Mouse (Mus musculus): ENCODE measurements around the gene Ext2. TPM values are rescaled to one million over a fixed set of nuclear protein-coding genes. Genes with fewer than 3 reads are reported as not detected.

The Ext2 gene
- polyA plus RNA-seq, 1 experiment from 2014 or later = 102 TPM

DNA sequence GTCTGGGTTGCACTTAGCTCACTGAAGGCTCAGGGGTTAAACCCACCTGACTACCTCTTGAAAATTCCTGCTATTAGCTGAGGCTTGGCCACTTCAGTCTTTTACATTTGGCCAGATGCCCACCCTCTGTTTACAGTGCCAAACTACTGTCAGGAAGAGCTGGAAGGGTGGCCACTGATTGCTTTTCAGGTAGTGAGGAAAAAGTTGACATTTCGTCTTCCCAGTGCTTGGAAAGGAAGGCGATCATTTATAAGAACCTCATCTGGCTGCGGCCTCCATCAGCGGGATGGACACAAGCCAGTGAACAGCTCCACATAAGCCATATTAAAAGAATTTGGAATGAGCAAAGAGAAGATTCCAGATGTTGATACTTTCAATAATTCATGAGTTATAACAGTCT is 72.7 kb downstream of the Ext2 start:
- H3K4me2 ChIP-seq = no peak overlapping the region
- H3K9ac ChIP-seq = no peak overlapping the region
- no peaks in the 10 kb centered on the region for H3K27me3 ChIP-seq (replicated peaks)
- no peak overlapping the region for H3K27ac ChIP-seq
- 0 out of 2 replicates have a peak, but pooled peaks cover 14% of the 10 kb centered on the region for H3K4me1 ChIP-seq
- H3K4me3 ChIP-seq (replicated peaks) = no peak overlapping the region
- 69% methylated on average over 4 of the region's 4 CpGs for WGBS
- no peak for ATAC-seq (ENCODE audit: insufficient read depth, low FRiP score, low read depth)
- no peaks in the 10 kb centered on the region for H3K36me3 ChIP-seq
- H3K9me3 ChIP-seq = no peaks in the 10 kb centered on the region

- no peaks in the 10 kb centered on the region for H3K27me3 ChIP-seq (replicated peaks)
- no peaks in the 10 kb centered on the region for H3K36me3 ChIP-seq
- no peak overlapping the region for H3K27ac ChIP-seq
- no peak overlapping the region for H3K4me2 ChIP-seq
- no peak for ATAC-seq (ENCODE audit: insufficient read depth, low FRiP score, low read depth)
- no peak overlapping the region for H3K4me3 ChIP-seq (replicated peaks)
- no peak overlapping the region for H3K9ac ChIP-seq
- H3K4me1 ChIP-seq = 0 out of 2 replicates have a peak, but pooled peaks cover 19% of the 10 kb centered on the region
- whole genome bisulfite sequencing = 91% methylated on average over 5 of the region's 5 CpGs
- H3K9me3 ChIP-seq = no peaks in the 10 kb centered on the region
These were observed 74.7 kb downstream of the Ext2 start for GRCm38 (mm10) chr2:93747538-93748126.

- Histone ChIP-seq H3K9me3 (no peaks in the 10 kb centered on the region), H3K27me3 (replicated peaks) (no peaks in the 10 kb centered on the region), H3K4me1 (0 out of 2 replicates have a peak, but pooled peaks cover 22% of the 10 kb centered on the region), H3K27ac (no peak overlapping the region), H3K36me3 (no peaks in the 10 kb centered on the region), H3K4me2 (no peak overlapping the region), H3K9ac (no peak overlapping the region), H3K4me3 (replicated peaks) (no peak overlapping the region)
- 78% methylated on average over 4 of the region's 4 CpGs for WGBS
- ATAC-seq (ENCODE audit: insufficient read depth, low FRiP score, low read depth) = no peak
These were observed 75.7 kb downstream of the Ext2 start for GRCm38 (mm10) chr2:93746620-93747019.

- no peak overlapping the region for H3K9ac ChIP-seq
- H3K27me3 ChIP-seq (replicated peaks) = no peaks in the 10 kb centered on the region
- WGBS = 44% methylated on average over 5 of the region's 5 CpGs
- H3K9me3 ChIP-seq = no peaks in the 10 kb centered on the region
- 0 out of 2 replicates have a peak, but pooled peaks cover 23% of the 10 kb centered on the region for H3K4me1 ChIP-seq
- H3K27ac ChIP-seq = no peak overlapping the region
- H3K4me2 ChIP-seq = no peak overlapping the region
- no peak overlapping the region for H3K4me3 ChIP-seq (replicated peaks)
- H3K36me3 ChIP-seq = no peaks in the 10 kb centered on the region
- ATAC-seq (ENCODE audit: insufficient read depth, low FRiP score, low read depth) = no peak
These were observed 76.2 kb downstream of the Ext2 start for GRCm38 (mm10) chr2:93746162-93746561.

DNA sequence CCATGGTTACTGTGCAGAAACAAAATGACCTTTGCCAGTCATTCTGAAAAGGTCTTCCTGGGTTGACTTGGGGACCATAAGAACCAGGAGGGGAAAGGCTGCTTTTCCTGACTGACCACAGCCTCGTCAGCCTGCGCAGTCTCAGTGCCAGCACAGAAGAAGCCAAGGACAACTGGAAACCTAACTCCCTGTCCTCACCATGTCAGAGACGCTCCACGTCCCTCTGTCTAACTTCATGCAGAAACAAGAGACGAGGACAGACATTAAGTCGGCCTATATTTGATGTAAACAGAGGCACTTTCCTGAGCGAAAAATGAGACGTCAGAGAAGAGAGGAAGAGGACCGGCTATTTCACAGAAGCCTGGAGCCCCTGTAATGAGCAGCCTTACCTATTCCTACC is 76.6 kb downstream of the Ext2 start:
- H3K9me3 ChIP-seq = no peaks in the 10 kb centered on the region
- H3K4me3 ChIP-seq (replicated peaks) = no peak overlapping the region
- no peak overlapping the region for H3K4me2 ChIP-seq
- no peaks in the 10 kb centered on the region for H3K27me3 ChIP-seq (replicated peaks)
- H3K27ac ChIP-seq = no peak overlapping the region
- 48% methylated on average over 9 of the region's 9 CpGs for WGBS
- ATAC-seq (ENCODE audit: insufficient read depth, low FRiP score, low read depth) = no peak
- 0 out of 2 replicates have a peak, but pooled peaks cover 23% of the 10 kb centered on the region for H3K4me1 ChIP-seq
- no peaks in the 10 kb centered on the region for H3K36me3 ChIP-seq
- H3K9ac ChIP-seq = no peak overlapping the region

- Histone ChIP-seq H3K9me3 (no peaks in the 10 kb centered on the region), H3K4me2 (no peak overlapping the region), H3K4me3 (replicated peaks) (no peak overlapping the region), H3K36me3 (no peaks in the 10 kb centered on the region), H3K9ac (no peak overlapping the region), H3K27me3 (replicated peaks) (no peaks in the 10 kb centered on the region), H3K4me1 (0 out of 2 replicates have a peak, but pooled peaks cover 23% of the 10 kb centered on the region), H3K27ac (no peak overlapping the region)
- 50% methylated on average over 11 of the region's 11 CpGs for WGBS
- ATAC-seq (ENCODE audit: insufficient read depth, low FRiP score, low read depth) = 0 out of 2 replicates have a peak, but pooled peaks have one; percentile 33
These were observed 77.8 kb downstream of the Ext2 start for GRCm38 (mm10) chr2:93744346-93745229.

DNA sequence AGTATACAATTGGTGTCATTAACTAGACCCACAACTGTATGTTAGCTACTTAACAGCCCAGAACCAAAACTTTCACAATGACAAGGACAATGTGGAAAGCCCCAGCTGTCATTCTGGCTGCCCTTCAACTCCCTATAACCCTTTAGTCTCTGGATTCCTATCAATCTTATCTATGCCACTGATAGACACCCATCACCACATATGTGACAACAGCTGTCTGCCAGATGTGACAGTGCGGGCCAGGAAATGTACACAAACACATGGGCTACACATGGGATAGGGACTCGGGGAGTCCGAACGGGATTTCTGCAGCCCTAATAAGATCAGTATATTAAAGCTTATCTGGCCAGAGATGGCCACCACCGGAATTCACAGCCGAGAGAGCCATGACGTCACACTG is 80.7 kb downstream of the Ext2 start:
- WGBS = 60% methylated on average over 7 of the region's 7 CpGs
- no peaks in the 10 kb centered on the region for H3K36me3 ChIP-seq
- ATAC-seq (ENCODE audit: insufficient read depth, low FRiP score, low read depth) = no peak

DNA sequence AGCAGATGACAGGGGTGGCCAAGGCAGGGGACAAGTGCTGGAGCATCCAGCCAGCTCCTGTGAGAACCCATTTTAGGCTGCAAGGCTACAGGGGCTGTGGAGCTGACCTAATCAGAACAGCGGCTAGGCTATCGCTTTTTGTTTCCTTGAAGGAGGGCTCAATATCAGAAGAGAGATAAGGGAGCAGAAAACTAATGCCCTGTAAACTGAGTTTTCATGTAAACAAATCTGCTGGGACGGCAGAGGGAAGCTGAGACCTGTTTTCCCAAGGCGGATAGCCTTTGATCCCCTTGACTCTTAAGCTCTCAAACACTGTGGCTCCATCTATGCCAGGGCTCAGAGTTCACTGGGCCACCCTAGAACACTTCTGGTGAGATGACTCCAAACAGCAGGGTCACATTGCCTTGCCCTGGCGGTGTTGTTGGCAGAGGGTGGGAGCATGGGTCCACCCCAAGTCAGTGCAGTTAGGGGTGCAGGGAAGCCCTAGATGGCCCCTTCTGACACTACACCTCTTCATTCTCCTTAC is 83.3 kb downstream of the Ext2 start:
- ATAC-seq (ENCODE audit: insufficient read depth, low FRiP score, low read depth) = peak; percentile 41
- 44% methylated on average over 5 of the region's 5 CpGs for WGBS
- Histone ChIP-seq H3K27ac (no peak overlapping the region), H3K4me1 (0 out of 2 replicates have a peak, but pooled peaks cover 4% of the 10 kb centered on the region), H3K36me3 (no peaks in the 10 kb centered on the region), H3K27me3 (replicated peaks) (no peaks in the 10 kb centered on the region), H3K4me3 (replicated peaks) (no peak overlapping the region), H3K9me3 (no peaks in the 10 kb centered on the region), H3K4me2 (no peak overlapping the region), H3K9ac (no peak overlapping the region)

More for the DNA sequence above, 80.7 kb downstream of the Ext2 start:
- Histone ChIP-seq H3K9ac (no peak overlapping the region), H3K27me3 (replicated peaks) (no peaks in the 10 kb centered on the region), H3K9me3 (no peaks in the 10 kb centered on the region), H3K4me2 (no peak overlapping the region), H3K27ac (no peak overlapping the region), H3K4me3 (replicated peaks) (no peak overlapping the region), H3K4me1 (0 out of 2 replicates have a peak, but pooled peaks cover 23% of the 10 kb centered on the region)

DNA sequence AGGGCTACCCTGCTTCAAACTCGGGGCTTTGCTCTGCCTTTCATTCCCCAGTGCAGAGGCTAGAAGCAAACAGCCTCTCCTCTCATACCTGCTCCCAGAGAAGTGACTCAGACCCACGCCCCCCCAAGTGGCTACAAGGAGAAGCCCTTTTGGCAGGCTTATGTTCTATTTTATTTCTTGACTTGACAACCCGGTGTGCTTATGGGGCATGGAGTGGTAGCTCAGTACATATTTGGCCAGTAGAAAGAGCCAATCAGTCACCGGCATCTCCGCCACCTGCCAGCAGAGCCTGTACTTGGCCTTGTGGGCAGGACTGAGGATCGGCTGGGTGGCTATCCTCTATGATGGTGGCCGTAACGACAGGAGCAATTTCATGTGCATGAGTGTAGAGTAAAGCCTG is 85.2 kb downstream of the Ext2 start:
- H3K4me2 ChIP-seq = no peak overlapping the region
- no peak overlapping the region for H3K27ac ChIP-seq
- no peaks in the 10 kb centered on the region for H3K9me3 ChIP-seq
- no peak for ATAC-seq (ENCODE audit: insufficient read depth, low FRiP score, low read depth)
- 0 out of 2 replicates have a peak, but pooled peaks cover 3% of the 10 kb centered on the region for H3K4me1 ChIP-seq
- H3K27me3 ChIP-seq (replicated peaks) = no peaks in the 10 kb centered on the region
- H3K4me3 ChIP-seq (replicated peaks) = no peak overlapping the region
- WGBS = 89% methylated on average over 8 of the region's 8 CpGs
- H3K36me3 ChIP-seq = no peaks in the 10 kb centered on the region
- no peak overlapping the region for H3K9ac ChIP-seq

- Histone ChIP-seq H3K4me3 (replicated peaks) (no peak overlapping the region), H3K9ac (no peak overlapping the region), H3K9me3 (no peaks in the 10 kb centered on the region), H3K27me3 (replicated peaks) (no peaks in the 10 kb centered on the region), H3K4me1 (no peaks in the 10 kb centered on the region), H3K27ac (no peak overlapping the region), H3K36me3 (no peaks in the 10 kb centered on the region), H3K4me2 (no peak overlapping the region)
- ATAC-seq (ENCODE audit: insufficient read depth, low FRiP score, low read depth) = no peak
- WGBS = 81% methylated on average over 7 of the region's 7 CpGs
These were observed 89.7 kb downstream of the Ext2 start for GRCm38 (mm10) chr2:93732658-93733057.

- Histone ChIP-seq H3K27ac (no peak overlapping the region), H3K4me1 (no peaks in the 10 kb centered on the region), H3K9me3 (no peaks in the 10 kb centered on the region), H3K36me3 (peaks cover 3% of the 10 kb centered on the region; the same call in 1 of the 2 replicates), H3K4me3 (replicated peaks) (no peak overlapping the region), H3K27me3 (replicated peaks) (no peaks in the 10 kb centered on the region), H3K9ac (no peak overlapping the region), H3K4me2 (no peak overlapping the region)
- no peak for ATAC-seq (ENCODE audit: insufficient read depth, low FRiP score, low read depth)
- 71% methylated on average over 11 of the region's 11 CpGs for WGBS
These were observed 92.8 kb downstream of the Ext2 start for GRCm38 (mm10) chr2:93729585-93729984.

Data from stomach, embryonic 15.5 days (tissue).